Mouse (Mus musculus): ENCODE results near the gene Pbld1.
"Not testable (repeated sequence)": the region's sequence is repeated elsewhere in the genome, so short reads cannot be mapped to it uniquely, and the experiment has no call there.

The Pbld1 gene

DNA sequence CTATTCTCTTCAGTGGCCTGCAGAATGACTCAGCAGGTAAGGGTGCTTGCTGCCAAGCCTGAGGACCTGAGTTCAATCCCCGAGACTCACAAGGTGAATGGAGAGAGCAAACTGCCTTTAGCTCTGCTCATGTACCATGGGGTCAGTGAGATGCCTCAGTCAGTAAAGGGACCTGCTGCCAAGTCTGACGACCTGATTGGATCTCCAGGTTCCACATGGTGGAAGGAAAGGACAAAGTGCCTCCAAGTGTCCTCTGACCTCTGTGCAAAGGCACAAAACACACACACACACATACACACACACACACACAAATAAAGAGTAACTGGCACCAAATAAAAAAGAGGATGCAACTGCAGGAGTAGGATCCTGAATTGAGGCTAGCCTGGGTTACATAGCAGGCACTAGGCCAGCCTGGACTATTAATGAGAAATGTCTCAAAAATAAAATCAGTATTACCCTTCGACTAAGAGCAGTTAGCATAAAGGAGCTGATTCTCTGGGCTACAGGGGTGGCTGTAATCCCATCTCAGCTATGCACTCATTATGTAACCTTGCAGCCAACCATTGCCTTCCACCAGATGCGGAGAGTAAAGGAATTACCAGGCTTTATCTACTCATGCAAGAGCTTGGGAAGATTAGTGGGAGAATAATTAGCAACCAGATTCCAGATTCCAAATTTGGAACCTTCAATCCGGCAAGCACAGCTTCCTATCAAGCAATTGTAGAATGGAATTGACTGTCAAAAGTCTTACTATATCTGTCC, 19.9 kb upstream of the Pbld1 start:
- DNase-seq (ENCODE audit: low spot score in 2 of 2), result no peak

DNA sequence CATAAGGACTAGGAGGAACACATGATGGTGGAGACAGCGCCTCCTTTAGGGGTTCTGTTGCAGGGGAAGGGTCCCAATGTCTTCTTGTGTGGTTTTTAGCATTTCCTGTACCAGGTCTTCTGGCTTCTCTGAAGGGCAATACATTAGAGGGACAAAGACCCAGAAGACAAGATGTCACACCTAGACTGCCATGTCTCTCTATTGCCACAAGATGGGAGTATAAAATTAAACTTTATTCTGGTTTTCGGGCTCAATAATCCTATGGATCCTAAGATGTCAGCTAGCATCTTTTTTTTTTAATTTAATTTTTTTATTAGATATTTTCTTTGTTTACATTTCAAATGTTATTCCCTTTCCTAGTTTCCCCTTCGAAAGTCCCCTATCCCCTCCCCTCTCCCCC, 16.8 kb upstream of the Pbld1 start:
- DNase-seq (ENCODE audit: low spot score in 2 of 2), result no peak

DNA sequence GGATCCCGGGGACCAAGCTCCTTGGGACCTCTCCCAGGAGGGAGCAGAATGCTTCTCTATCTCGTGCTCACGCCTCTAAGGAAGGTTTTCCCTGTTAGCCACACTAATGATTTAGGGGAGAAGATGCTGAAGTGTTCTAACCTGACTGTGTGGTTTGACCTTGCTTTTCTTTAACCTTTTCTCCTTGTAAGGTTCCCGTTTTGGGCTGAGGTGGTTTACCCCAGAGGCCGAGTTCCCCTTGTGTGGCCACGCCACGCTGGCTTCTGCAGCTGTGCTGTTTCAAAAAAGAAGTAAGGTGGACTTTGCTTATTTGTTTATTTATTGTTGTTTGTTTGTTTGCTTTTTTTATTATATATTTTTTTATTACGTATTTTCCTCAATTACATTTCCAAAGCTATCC, 12.2 kb upstream of the Pbld1 start:
- no peak for DNase-seq (ENCODE audit: low spot score in 2 of 2)

DNA sequence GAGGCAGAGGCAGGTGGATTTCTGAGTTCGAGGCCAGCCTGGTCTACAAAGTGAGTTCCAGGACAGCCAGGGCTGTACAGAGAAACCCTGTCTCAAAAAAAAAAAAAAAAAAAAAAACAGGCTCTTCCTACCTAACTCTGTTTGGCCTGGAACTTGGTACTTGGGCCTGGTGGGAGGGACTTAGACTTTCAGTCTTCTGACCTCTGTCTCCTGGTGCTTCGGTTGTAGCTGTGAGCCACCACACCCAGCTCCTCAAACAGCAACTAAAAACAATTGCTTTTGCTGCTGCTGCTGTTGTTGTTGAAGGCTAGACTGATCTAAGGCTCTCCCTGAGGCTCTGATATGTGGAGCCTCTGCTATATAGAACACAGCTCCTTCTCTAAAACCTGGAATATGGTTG, 10.9 kb upstream of the Pbld1 start:
- DNase-seq (ENCODE audit: low spot score in 2 of 2), result no peak

DNA sequence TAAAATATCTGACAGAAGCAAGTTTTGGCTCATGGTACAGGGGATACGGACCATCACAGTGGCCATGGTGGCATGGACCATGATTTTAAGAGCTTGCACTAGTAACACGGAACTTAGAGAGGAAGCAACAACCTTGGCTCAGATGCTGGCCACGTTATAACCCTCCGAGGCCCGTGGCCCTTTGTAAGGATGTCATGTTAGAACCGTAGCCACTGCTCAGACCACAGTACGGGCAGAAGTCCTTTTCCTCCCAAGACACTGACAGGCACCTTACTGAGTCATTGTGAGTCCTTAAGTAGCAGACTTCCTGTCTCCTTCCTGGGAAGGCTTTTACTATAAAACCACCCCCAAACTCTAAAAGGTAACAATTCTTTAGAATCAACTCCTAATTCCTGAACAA, 8.7 kb upstream of the Pbld1 start:
- DNase-seq (ENCODE audit: low spot score in 2 of 2), result no peak

DNA sequence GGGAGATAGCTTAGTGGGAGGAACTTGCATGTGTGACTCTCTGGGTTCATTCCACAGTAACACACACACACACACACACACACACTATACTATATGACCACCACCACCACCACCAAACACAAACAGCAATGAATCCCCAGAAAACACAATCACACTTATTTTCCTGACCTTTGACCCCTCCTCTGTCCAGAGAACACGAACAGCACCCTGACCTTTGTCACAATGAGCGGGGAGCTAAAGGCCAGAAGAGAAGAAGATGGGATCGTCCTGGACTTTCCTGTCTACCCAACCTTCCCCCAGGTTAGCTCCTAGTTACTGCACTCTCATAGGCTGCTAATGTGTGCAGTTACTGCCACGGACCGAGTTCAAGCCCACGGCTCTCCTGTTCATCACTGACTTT, 8.0 kb upstream of the Pbld1 start:
- no peak for DNase-seq (ENCODE audit: low spot score in 2 of 2)

DNA sequence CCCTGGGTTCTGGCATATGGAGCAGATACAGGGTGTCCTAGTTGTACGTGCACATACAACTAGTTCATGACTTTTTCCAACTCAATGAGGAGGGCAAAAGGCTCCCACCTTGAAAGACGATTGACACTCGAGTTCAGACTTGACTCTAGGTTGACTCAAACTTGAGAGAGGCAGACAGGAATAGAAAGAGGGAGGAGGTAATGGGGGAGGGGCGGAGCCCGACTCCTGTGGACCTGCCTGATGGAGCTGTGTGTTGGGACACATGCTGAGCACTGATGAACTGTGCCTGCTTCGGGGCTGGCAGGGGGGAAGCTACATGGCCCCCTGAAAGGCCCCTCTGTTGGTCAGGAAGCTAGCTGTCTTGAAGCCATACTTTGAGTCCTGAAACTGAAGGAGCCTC, 7.0 kb upstream of the Pbld1 start:
- DNase-seq (ENCODE audit: low spot score in 2 of 2), result no peak

DNA sequence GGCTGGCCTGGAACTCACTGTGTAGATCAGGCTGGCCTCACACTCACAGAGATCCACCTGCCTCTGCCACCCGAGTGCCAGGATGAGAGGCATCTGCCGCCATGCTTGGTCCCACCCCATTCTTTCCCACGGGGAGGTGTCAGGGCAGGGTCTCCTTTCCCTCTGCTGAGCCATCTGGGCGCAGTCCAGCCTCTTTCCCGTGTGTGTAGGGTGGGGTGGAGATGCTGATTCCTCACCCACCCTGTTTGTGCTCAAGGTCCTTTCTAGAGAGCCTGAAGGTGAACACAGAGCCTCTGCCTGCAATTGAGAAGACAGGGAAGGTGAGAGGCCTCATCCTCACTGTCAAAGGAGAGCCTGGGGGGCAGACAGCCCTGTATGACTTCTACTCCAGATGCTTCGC, 5.9 kb upstream of the Pbld1 start:
- DNase-seq (ENCODE audit: low spot score in 2 of 2), result not testable (repeated sequence)

DNA sequence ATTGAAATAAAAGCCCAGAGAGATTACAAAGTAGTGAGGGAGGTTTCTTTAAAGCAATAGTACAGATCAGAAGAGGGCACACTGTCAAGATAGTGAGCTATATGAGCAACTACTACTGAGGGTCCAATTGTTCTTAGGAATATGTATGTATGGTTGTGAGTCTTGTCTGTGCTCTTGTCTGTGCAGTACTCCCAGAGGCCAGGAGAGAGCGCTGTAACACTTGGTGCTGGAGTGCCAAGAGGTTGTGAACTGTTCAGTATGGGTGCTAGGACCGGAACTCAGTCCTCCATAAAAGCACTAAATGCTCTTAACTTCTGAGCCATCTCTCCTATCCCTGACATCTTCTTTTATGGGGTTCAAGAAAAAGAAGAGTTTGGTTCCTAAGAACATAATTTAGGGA, 5.4 kb upstream of the Pbld1 start:
- DNase-seq (ENCODE audit: low spot score in 2 of 2), result no peak

DNA sequence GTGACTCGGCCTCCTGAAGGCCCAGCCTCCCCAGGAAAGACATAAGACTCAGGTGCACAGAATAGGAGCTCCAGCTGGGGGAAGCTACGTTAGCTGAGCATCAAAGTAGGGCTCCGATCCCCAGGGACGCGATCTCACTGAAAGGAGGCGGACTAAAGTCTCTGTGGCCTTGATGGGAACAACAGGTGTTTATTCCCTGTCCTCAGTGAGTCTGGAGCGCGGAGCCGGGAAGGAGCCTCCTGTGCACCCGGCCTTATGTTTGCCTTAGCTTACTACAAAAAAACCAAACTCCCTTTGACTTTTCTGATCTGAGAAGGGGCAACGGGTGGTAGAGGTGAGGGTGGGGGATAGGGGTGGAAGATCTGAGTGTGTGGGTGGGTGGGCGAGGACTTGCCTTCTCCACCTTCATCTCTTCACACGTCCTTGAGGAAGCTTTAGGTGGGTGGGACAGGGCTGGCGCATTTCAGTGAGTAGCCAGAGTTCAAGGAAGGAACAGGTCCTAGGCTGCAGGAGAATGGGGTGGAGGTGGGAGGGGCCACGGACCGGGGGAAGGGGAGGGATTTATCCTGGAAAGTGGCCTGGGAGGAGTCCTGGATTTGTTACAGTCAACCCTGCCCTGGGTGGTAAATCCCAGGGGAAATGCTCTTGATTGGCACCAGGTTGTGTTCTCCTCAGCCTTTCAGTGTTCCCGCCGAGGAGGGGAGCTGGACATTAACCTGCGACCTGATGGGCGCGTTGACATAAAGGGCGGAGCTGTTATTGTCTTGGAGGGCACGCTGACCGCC, 2.8 kb upstream of the Pbld1 start:
- no peak for DNase-seq (ENCODE audit: low spot score in 2 of 2)

DNA sequence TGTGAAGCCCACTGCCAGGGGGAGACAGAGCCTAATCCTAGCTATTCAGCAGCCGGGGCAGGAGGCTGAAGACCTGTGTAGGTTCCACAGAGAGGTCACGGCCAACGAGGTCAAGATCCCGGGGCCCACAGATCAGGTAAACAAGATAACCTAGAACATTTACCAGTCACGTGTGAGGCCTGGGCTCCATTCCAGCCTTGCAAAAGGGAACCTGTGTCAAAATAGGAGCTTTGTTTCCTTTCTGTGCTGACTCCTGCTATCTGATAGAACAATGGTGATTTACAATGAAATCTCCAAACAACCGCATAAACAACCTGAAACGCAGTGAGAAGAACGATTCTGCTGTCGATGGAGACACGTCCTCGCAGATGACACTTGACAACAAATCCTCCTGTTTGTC, 444 bp downstream of the Pbld1 start:
- DNase-seq (ENCODE audit: low spot score in 2 of 2), result no peak

DNA sequence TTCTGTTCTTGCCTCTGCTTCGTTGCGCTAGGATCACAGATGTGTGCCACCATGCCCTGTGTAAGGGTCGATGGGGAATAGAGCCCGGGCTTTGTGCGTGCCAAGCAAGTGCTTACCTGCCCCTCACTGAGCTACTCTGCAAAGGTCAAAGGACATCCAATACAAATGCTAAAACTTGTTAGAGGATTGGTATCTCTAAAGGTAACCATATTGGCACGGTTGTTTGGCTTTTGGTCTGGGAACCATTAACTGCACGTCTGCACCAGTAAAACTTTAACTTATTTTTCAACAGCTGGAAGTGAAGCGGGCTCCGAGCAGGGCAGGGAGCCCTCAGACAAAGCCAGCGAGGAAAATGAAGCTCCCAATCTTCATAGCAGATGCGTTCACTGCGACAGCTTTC, 1.3 kb downstream of the Pbld1 start:
- no peak for DNase-seq (ENCODE audit: low spot score in 2 of 2)

DNA sequence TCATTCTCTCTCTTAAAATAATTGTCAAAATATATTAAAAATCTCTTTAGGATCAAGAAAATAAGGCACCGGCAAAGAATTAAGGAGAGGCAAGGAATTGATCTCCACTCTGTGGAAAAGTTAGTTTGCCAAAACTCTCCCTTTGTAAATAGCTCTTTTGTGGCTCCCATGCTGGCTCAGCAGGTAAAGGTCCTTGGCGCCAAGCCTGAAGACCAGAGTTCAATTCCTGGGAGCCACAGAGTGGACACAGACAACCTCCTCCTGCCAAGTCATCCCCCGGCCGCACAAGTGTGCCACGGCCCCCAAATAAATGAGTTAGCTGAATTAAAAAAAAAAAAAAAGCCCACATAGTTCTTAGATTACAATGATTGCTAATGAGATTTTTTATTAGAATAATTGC, 2.7 kb downstream of the Pbld1 start:
- no peak for DNase-seq (ENCODE audit: low spot score in 2 of 2)

DNA sequence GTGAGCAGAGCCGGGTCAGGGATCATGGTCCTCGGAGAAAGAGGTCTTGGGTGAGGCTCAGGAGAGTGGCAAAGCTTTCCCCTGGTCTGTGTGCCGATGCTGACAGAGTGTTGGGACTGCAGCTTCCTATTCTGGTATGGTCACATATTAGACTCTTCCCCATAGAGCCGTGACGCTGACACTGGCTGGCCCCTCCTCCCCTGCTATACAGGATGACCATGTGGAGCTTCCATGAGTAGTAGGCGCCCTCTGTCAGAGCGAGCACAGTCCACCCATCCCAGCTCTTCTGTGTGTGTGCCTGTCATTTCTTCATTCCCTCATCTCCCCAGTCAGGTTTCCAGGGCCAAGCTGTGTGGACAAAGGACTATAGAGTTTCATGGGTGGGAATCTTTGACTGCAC, 3.4 kb downstream of the Pbld1 start:
- no peak for DNase-seq (ENCODE audit: low spot score in 2 of 2)

DNA sequence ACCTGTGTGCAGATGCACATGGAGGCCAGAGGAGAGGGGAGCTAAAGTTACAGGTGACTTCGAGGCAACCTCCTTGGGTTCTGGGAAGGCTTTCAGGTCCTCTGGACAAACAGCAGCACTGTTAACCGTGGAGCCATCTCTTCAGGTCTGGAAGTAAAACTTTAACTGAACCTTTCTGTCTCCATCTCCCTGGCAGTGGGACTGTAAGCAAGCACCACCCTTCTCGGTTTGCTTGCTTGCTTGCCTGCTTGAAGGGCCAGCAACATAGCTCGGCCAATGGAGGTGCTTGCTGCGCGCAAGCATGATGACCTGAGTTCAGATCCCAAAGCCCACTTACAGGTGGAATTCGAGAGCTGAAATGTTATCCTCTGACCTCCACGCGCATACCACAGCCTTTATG, 4.6 kb downstream of the Pbld1 start:
- no peak for DNase-seq (ENCODE audit: low spot score in 2 of 2)

DNA sequence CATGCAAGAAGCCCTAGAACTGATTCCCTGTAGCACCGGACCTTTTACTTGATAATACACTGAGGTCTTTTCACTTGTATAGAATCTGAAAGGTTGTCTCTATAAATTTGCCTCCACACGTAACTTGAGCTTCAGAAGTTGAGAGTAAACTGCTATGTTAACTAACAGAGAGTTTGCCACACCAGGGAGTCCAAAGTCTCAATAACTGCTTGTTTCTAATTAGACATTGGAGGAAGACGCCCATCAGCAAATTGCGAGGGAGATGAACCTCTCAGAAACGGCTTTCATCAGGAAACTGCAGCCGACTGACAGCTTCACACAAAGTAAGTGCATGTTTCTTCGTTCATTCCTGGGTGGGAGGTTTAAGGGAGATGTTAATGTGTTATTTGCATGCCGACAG, 5.6 kb downstream of the Pbld1 start:
- DNase-seq (ENCODE audit: low spot score in 2 of 2), result no peak

DNA sequence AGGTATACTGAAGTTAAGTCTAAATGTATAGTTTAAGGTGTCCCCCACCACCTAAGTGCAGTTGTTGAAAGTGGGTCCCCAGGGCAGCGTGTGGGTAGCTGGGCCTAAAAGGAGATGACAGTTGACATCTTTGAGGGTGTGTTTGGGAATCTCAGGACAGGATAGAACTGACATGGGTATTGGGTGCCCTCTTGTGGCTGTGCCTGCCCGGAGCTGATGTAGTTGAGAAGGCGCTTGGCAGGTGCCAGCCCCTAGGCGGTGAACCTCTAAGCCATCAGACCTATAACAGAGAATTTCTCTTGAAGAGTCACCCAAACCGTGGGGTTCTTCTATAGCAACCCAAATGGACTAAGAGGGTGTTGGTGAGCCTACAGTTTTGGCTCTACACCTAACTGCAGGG, 6.0 kb downstream of the Pbld1 start:
- peak; percentile 54 to 69 for DNase-seq (ENCODE audit: low spot score in 2 of 2)

DNA sequence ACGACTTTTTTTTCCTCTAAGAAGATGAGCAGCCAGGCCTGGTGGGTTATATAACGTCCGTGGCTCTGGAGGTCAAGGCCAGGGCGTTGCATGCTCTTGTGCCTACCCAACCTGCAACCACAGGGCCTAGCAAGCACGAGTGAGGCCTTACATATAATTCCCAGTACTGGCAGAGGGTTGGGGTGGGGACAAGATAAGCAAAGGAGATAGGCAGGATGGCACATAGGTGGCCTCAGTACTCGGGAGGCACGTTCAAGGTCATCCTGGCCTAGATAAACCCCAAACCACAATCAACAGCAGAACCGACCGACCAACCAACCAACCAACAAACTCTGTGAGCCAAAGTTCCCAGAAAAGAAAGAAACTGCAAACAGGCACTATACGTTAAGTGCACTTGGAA, 26.3 kb downstream of the Pbld1 start:
- no peak for DNase-seq (ENCODE audit: low spot score in 2 of 2)

DNA sequence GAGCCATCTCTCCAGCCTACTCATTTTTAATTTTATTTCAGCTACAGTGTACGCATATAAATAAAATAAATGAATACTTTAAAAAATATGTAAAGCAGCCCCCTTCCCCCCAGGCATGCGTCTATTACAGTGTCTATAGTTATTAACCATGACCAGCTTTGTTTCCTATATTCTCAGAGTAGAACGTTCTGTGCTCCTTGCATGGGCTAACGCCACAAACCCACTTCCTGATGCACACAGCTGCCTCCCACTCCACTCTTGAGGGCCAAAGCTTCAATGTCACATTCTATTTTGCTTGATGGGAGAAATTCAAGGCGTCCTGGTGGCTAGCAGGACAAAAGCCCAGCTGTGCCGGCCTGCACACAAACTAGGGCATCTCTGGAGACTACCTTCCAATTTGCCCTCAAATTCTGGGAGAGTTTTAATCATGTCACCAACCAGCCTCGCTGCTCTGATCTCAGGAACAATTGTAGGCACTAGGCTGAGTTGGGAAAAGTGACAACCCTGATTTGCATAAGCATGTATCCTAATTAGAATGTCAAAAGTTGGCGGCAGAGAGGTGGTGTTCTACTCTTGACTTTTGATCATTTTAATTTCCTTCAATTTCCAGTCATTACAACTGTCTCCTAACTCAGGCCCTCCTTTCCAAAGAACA, 29.3 kb downstream of the Pbld1 start:
- DNase-seq (ENCODE audit: low spot score in 2 of 2), result no peak

DNA sequence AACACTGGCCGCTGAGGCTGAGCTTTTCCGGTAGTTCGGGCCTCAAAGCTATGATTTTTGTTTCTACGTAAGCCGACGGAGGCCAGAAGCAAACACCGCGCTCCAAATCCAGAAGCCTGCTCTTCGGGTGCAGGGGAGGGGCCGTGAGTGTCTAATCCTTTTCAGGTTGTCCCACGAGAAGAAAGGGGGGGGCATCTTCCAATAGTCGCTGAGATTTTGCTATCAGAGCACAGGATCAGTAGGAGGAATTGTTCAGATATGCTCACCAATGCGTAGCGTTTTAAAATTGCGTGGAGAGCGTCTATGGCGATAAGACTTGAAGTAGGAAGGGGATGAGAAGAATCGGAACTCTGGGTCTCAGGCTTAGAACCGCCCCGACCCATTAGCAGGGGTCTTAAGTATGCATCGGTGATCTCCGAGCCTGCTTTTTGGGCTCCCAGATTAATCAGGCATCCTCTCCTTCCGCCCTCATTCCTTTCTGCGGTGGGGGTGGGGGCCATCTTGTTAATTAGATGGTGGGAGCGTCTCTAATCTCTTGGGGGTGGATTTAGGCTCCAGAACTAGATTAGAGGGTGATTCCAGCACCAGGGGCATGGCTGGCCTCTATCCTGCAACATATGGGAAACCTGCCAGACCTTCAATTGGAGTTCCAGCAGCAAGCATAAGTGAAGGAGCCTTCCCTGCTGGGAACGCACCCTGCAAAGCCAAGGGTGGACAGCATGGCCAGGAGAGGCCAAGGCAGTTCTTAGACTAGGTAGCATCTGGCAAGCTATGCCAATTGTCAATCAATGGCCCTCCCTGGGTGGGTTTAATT, 30.0 kb downstream of the Pbld1 start:
- no peak for DNase-seq (ENCODE audit: low spot score in 2 of 2)

DNA sequence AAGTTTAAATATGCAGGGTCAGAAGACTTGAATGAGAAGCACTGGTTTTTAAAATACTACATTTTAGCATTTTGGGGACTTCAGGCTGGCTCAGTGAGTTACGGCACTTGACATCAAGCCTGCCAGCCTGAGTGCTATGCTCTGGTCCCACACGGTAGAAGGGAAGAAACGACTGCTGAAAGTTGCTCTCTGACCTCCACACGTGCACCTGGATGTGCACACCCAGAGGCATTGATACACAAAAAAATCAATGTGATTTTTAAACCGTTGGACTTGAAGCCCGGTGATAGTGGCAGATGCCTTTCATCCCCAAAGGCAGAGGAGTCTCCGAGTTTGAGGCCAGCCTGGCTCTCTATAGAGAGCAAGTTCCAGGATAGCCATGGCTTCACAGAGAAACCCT, 32.0 kb downstream of the Pbld1 start:
- DNase-seq (ENCODE audit: low spot score in 2 of 2), result no peak

Data from right cerebral cortex, postnatal 36 days (tissue).